Mouse (Mus musculus) urinary bladder, postnatal 0 days (tissue): ENCODE data around the gene Fbxl19. TPM values are rescaled to one million over a fixed set of nuclear protein-coding genes. Genes with fewer than 3 reads are reported as not detected.

ENCODE experiments used
- microRNA counts: library from miRNA; unstranded; fragments of <30 nt; microRNA quantifications from one replicate; lab custom pipeline; 2016
- microRNA-seq: library from miRNA; unstranded; fragments of <30 nt; microRNA quantifications from one replicate; pipeline ENCODE4, GENCODE M21; 2016
- polyA plus RNA-seq: library from polyadenylated mRNA; unstranded; fragments of >200 nt; fragmentation: Nextera tagmentation; extraction: Ambion mirVana; gene quantifications from 2 replicates; pipeline ENCODE4 v1.2.1, GENCODE M21; 2015

Fbxl19 gene
- polyA plus RNA-seq, result 1.1 and 1.4 TPM in 2 replicates

DNA sequence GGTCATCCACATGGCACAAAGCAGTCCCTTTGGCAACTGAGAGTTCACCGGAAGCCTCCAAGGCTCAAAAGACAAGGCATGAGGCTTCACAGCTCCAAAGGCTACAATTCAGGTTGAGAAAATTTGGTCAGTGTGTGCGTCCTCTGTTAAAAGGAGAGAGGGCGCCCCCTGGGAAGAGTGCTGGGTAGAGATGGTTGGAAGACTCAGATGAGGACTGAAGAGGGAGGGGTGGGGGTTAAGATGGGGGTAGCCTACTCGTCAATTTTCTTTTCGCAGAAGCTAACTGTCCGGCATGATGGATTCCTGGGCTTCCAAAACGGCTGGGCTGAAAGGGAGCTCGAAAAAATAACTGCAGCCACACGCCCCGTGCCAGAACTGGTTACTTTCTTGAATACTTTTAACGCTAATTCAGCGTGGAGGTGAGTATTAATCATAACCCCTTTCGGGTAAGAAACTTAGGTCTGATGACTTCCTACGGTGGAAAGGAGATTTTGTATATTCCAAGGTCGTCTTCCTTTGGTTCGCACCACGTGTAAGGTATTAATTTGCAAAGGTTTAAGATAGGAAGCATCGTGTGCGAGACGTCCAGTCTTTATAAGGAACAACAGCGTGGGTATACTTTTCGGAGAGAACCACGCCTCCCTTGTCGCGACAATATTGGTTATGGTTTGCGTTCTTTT, at the start of gene Fbxl19:
Gene Fbxl19 (plus strand): TSS at position 178 of the 680 bp plus-strand sequence.

DNA sequence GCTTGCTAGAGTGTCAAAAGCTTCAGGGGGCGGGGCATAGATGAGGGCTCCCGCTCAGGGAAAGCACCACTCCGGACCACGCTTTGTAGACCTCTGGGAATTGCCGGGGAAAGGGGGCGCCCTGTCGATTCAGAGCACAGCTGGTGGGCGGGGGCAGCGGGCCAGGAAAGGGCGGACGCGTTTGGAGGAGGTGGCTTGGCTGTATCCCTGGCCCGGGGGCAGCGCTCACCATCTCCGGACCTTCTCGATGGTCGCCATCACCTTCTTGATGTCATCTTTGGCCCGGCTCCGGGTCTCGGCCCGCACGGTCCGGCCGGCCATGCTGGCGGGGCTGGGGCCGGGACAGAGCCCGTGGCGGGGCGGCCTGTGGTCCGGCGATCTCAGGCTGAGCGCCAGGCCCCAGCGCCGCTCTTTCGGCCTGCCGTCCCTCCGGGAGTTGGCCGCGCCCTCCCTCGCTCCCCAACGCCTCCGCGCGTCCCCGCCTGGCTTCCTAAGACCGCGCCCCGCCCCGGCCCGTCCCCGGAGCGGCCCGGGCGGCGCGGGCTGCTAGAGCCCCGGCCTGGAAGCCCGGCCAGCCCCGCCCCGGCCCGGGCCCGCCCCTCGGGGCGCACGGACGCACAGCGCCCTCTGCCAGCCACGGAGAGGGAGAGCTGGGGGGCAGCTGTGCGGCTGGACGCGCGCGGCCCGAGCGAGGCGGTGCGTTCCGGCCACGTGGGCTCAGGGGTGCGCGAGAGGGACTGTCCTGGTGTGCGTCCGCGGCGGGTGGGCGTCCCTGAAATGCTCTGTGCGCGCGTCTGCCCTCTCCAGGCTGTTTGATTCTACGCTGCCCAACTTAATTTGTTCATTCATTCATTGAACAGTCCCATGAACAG, 35.9 kb upstream of the Fbxl19 start, which contains the start of gene Bcl7c:
Gene Bcl7c (minus strand): TSS at position 727 of the 872 bp plus-strand sequence.

DNA sequence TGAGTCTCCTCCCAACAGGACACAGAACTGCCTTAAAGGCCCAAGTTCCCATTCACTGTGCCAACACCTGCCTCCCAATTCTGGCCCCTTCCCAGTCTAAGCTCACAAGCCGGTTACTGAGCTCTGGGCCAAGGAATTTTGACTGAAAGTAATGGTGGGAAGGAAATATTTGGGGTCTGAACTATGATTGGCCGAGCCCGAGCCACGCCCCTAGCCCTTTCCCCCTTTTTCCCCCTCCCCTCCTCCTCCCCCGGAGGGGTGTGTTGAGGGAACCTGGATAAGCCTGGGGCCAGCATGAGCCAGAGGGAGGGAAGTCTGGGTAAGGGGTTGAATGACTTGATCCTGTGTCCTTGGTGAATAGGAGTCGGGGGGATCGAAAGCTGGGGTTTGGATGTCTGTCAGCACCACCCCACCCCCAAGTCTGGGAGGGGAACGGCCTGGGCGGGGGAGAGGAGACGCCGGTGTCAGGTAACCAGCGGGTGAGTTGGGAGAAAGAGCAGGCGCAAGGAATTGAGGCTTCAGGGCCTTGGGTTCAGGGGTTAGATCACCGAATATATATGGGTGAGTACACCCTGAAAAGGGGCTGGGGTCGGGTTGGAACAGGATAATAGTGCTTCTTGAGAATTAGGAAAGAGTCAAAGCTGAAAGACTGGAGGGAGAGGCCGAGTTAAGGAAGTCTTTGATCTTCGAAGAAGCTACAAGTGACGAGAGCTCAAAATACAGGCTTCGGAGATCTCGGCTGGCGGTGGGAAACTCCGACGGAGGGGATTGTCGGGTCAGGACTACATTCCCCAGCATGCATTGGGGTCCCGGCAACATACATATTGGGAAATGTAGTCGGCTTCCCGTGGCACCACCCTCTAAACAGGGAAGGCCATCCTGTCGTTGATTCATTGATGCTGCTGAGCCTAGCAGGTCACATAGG, 31.6 kb upstream of the Fbxl19 start, which contains the start of gene Ctf1:
Gene Ctf1 (plus strand): TSS at position 276 of the 925 bp plus-strand sequence.

DNA sequence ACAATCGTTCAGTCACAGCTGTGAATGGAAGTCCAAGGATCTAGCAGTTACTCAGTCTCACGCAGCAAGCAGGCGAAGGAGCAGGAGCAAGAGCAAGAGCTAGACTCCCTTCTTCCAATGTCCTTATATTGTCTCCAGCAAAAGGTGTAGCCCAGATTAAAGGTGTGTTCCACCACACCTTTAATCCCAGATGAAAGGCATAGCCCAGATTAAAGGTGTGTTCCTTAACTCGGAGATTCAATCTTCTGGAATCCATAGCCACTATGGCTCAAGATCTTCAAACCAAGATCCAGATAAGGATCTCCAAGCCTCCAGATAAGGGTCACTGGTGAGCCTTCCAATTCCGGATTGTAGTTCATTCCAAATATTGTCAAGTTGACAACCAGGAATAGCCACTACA, 12.3 kb upstream of the Fbxl19 start, which contains the start of gene Ctf2:
Gene Ctf2 (minus strand): TSS at position 101 of the 400 bp plus-strand sequence.

DNA sequence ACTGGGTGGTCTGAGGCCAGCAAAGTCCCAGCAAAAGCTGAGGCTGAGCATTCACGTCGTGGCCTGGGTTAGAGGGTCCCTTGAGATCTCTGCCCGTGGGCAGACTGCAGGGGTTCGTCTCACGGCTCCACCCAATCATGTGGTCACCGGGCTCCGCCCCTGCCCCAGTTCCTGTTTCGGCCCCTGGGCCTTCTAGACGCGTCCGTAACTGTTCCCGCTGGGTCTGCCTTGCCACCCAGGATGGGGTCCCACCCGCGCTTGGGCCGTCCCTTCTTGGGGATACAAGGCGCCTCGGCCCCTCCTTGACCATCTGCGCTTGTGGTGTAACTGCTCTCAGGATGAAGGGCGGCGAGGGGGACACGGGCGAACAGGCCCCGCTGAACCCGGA, 25.3 kb downstream of the Fbxl19 start, which contains the start of gene Orai3:
Gene Orai3 (plus strand): TSS at position 165 of the 388 bp plus-strand sequence.

DNA sequence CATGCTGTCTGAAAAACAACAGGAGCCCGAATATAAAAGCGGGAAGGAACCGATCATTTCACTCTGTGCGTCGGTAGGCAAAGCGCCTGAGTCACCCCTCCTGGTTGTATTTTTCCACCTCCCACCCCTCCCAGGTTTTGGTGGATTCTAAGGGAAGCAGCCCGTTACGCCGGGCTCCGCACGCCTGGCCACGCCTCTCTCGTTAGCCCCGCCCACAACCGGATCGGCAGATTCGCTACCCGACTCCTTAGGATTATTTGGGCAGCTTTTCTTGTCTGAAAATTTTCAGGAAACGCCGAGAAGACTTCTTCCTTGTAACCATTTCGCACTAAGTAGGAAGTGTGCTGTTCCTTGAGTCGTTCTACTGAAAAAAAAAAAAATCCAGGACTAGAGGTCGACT, 32.1 kb downstream of the Fbxl19 start, which contains the start of gene Setd1a:
Gene Setd1a (plus strand): TSS at position 245 of the 400 bp plus-strand sequence.

DNA sequence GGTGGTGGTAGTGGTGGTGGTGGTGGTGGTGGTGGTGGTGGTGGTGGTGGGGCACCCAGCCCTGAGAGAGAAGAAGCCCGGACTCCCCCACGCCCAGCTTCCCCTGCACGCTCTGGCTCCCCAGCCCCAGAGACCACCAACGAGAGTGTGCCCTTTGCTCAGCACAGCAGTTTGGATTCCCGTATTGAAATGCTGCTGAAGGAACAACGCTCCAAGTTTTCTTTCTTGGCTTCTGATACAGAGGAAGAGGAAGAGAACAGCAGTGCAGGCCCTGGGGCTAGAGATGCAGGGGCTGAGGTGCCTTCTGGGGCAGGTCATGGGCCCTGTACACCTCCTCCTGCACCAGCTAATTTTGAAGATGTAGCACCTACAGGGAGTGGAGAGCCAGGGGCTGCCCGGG, 41.0 kb downstream of the Fbxl19 start, which contains the start of gene Gm49388:
Gene Gm49388 (plus strand): TSS at position 301 of the 400 bp plus-strand sequence.

DNA sequence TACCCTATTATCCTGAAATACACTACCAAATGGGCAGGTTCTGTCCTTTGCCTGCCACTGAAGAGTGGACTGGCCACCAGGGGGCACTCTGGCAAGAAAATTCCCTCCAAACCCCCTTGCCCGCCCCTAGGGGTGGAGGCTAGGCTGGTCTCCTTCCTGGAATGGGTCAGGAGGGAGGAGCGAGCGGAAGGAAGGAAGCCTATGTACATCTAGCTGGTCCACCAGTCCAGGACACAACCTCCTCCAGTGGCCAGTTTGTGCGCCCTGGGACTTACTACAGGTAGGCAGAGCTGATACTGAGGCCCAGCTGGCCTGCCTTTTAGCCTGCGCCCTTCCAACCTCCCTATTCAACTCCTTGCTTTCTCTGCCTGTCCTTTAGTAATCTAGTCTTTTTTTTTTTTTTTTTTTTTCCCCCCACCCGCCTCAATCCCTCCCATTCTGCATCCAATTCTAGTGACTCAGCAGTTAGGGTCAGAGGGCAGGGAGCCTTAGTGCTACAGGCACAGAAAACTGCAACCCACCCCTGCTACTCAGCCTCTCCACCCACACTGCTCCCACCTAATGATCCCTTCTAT, 56.2 kb downstream of the Fbxl19 start, which contains the start of gene Hsd3b7:
Gene Hsd3b7 (plus strand): TSS at position 170 of the 575 bp plus-strand sequence.

MicroRNAs encoded within 50 kb of the gene (microRNA counts, 519-probe panel; counts per million panel counts)
- not detected for microRNA mmu-miR-762 (lab: Ali Mortazavi, UCI)

Small RNA genes within 50 kb of the gene (microRNA-seq; reads per million reads assigned to microRNA genes)
- gene Mir762, result not detected

Other genes starting within 250 kb of the Fbxl19 start
- gene Srcap, start 232.6 kb upstream of the Fbxl19 start, polyA plus RNA-seq, result 20.0 and 20.5 TPM in 2 replicates
- gene Gm42715, start 225.0 kb upstream of the Fbxl19 start, polyA plus RNA-seq, result 6.0 and 6.3 TPM in 2 replicates
- gene Tmem265, start 183.2 kb upstream of the Fbxl19 start, polyA plus RNA-seq, result 6.1 and 7.4 TPM in 2 replicates
- 23.7 and 25.8 TPM in 2 replicates for gene Phkg2, start 171.2 kb upstream of the Fbxl19 start, polyA plus RNA-seq
- gene Ccdc189, start 155.9 kb upstream of the Fbxl19 start, polyA plus RNA-seq, result 2.7 and 4.4 TPM in 2 replicates
- 18.1 and 21.6 TPM in 2 replicates for gene Rnf40, start 155.8 kb upstream of the Fbxl19 start, polyA plus RNA-seq
- 2.9 and 3.5 TPM in 2 replicates for gene Zfp629, start 128.7 kb upstream of the Fbxl19 start, polyA plus RNA-seq
- gene Bcl7c, start 35.6 kb upstream of the Fbxl19 start, polyA plus RNA-seq, result 31.0 and 37.4 TPM in 2 replicates
- 5.9 and 6.1 TPM in 2 replicates for gene Ctf1, start 31.8 kb upstream of the Fbxl19 start, polyA plus RNA-seq
- 0.12 TPM in 1 of 2 replicates, not detected in the other for gene Ctf2, start 12.4 kb upstream of the Fbxl19 start, polyA plus RNA-seq
- gene Orai3, start 25.3 kb downstream of the Fbxl19 start, polyA plus RNA-seq, result 22.1 and 26.0 TPM in 2 replicates
- 9.4 and 11.0 TPM in 2 replicates for gene Setd1a, start 32.1 kb downstream of the Fbxl19 start, polyA plus RNA-seq
- gene Gm49388, start 41.1 kb downstream of the Fbxl19 start, polyA plus RNA-seq, result not detected in 2 replicates
- gene Hsd3b7, start 56.1 kb downstream of the Fbxl19 start, polyA plus RNA-seq, result 26.7 and 37.8 TPM in 2 replicates
- gene Stx4a, start 79.8 kb downstream of the Fbxl19 start, polyA plus RNA-seq, result 47.2 and 47.9 TPM in 2 replicates
- 0.67 and 1.3 TPM in 2 replicates for gene Stx1b, start 80.0 kb downstream of the Fbxl19 start, polyA plus RNA-seq
- gene Zfp646, start 131.7 kb downstream of the Fbxl19 start, polyA plus RNA-seq, result 3.5 and 3.8 TPM in 2 replicates
- 6.5 and 6.9 TPM in 2 replicates for gene Zfp668, start 132.3 kb downstream of the Fbxl19 start, polyA plus RNA-seq
- 0.65 and 0.75 TPM in 2 replicates for gene Prss53, start 146.4 kb downstream of the Fbxl19 start, polyA plus RNA-seq
- not detected in 2 replicates for gene Gm21974, start 150.9 kb downstream of the Fbxl19 start, polyA plus RNA-seq
- 151 and 156 TPM in 2 replicates for gene Vkorc1, start 151.1 kb downstream of the Fbxl19 start, polyA plus RNA-seq
- gene Bckdk, start 159.5 kb downstream of the Fbxl19 start, polyA plus RNA-seq, result 103 and 107 TPM in 2 replicates
- gene Kat8, start 168.0 kb downstream of the Fbxl19 start, polyA plus RNA-seq, result 16.2 and 16.4 TPM in 2 replicates
- gene Prss8, start 185.6 kb downstream of the Fbxl19 start, polyA plus RNA-seq, result 27.0 and 30.7 TPM in 2 replicates
- 7.0 and 8.1 TPM in 2 replicates for gene Prss36, start 202.2 kb downstream of the Fbxl19 start, polyA plus RNA-seq
- 172 TPM in 2 replicates for gene Fus, start 222.9 kb downstream of the Fbxl19 start, polyA plus RNA-seq
- gene Pycard, start 249.3 kb downstream of the Fbxl19 start, polyA plus RNA-seq, result 74.4 and 124 TPM in 2 replicates